Mouse (Mus musculus) heart, embryonic 16.5 days (tissue): Measurements from ENCODE around the gene Phgr1. TPM values are rescaled to one million over a fixed set of nuclear protein-coding genes. Genes with fewer than 3 reads are reported as not detected.

Experiments used
- ATAC-seq: fragments of 200-750 bp; cut with Nextera tagmentation; replicated peaks from 2 replicates; pipeline ENCODE4 v1.8.0; 2017; ENCODE audit warnings: moderate number of reproducible peaks; ENCODE audit not compliant: insufficient read depth, low FRiP score; ENCODE audit errors: extremely low read depth
- H3K27ac ChIP-seq: fragments of 300-500 bp; sonication (generic); 2 replicates; pipeline ENCODE4 v1.5.1; 2014; ENCODE audit warnings: mild to moderate bottlenecking, low read length, control low read depth, moderate library complexity
- H3K27me3 ChIP-seq: fragments of 300-500 bp; sonication (generic); 2 replicates; pipeline ENCODE4 v1.6.1; 2014; ENCODE audit warnings: low read length, mixed read lengths; ENCODE audit not compliant: control insufficient read depth, insufficient read depth
- H3K36me3 ChIP-seq: fragments of 300-500 bp; sonication (generic); 2 replicates; pipeline ENCODE4 v1.6.1; 2014; ENCODE audit not compliant: control insufficient read depth, insufficient read depth
- H3K4me1 ChIP-seq: fragments of 300-500 bp; sonication (generic); 2 replicates; pipeline ENCODE4 v1.6.1; 2014; ENCODE audit warnings: low read length, mixed read lengths; ENCODE audit not compliant: control insufficient read depth, insufficient read depth
- H3K4me2 ChIP-seq: fragments of 300-500 bp; sonication (generic); 2 replicates; pipeline ENCODE4 v1.6.1; 2014; ENCODE audit warnings: low read depth, mild to moderate bottlenecking, control low read depth, low read length
- H3K4me3 ChIP-seq: fragments of 300-500 bp; sonication (generic); 2 replicates; pipeline ENCODE4 v1.5.1; 2014; ENCODE audit warnings: mild to moderate bottlenecking, control low read depth, low read length
- H3K9ac ChIP-seq: fragments of 300-500 bp; sonication (generic); 2 replicates; pipeline ENCODE4 v1.6.1; 2014; ENCODE audit warnings: low read length, control low read depth
- H3K9me3 ChIP-seq: fragments of 300-500 bp; sonication (generic); replicated peaks from 2 replicates; pipeline ENCODE4 v1.6.1; 2016; ENCODE audit warnings: low read length; ENCODE audit not compliant: control insufficient read depth
- WGBS: fragments of 180-500 bp; shearing (Covaris S2); extraction: QIAGEN DNeasy Blood & Tissue Kit; methylation state at CpG from one replicate; pipeline ENCODE4 v1.1.7; 2014; 5-methylcytosine and 5-hydroxymethylcytosine counted together
- polyA plus RNA-seq: library from polyadenylated mRNA; unstranded; fragments of >200 nt; fragmentation: Nextera tagmentation; extraction: Ambion mirVana; gene quantifications from 2 replicates; pipeline ENCODE4 v1.2.1, GENCODE M21; 2015

Gene Phgr1
- polyA plus RNA-seq, 1 experiment from 2014 or later, result 1.2 TPM

DNA sequence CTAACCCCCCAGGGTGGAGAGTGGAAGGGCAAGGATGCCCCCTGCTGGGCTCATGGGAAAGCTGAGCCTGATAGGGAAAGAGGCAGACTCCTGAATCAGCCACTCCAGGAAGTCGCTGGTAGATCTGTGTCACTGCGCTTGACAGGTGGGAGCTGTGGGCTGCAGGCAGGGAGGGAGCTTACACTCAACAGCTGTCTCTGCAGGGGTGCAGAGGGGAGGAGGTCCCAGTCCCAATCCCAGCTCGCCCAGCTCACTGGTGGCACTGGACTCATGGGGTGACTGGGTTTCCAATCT, 42.0 kb upstream of the Phgr1 start:
- WGBS, result 4% methylated on average over 3 of the region's 3 CpGs
- Histone ChIP-seq H3K4me2 (no peak overlapping the region), H3K9ac (no peak overlapping the region), H3K4me1 (peaks cover 28% of the 10 kb centered on the region), H3K9me3 (no peaks in the 10 kb centered on the region), H3K27ac (no peak overlapping the region), H3K36me3 (no peaks in the 10 kb centered on the region), H3K27me3 (peaks cover 2% of the 10 kb centered on the region; the same call in 1 of the 2 replicates), H3K4me3 (no peak overlapping the region)
- ATAC-seq, result peak; percentile 58

DNA sequence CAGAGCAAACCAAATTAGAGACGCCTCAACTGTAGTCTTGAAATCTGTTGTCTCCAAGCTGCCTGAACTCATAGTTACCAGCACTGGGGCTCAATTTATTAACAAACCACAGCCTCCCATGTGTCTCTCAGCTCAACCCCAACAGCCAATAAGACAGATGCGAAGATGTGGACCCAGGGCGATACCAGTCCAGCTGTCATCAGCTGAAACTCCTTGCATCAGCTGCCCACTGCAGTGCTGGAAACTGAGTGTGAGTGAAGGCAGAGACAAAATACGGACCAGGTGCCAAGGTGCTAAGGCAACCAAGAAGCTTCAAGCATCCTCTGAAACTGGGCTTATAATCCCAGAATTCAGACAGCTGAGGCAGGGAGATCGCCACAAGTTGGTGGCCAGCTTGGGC, 40.6 kb upstream of the Phgr1 start:
- Histone ChIP-seq H3K9me3 (no peaks in the 10 kb centered on the region), H3K27me3 (peaks cover 2% of the 10 kb centered on the region; the same call in 1 of the 2 replicates), H3K4me3 (no peak overlapping the region), H3K4me2 (no peak overlapping the region), H3K27ac (no peak overlapping the region), H3K36me3 (no peaks in the 10 kb centered on the region), H3K9ac (no peak overlapping the region), H3K4me1 (peaks cover 28% of the 10 kb centered on the region)
- no peak for ATAC-seq
- WGBS, result 74% methylated on average over 5 of the region's 5 CpGs

DNA sequence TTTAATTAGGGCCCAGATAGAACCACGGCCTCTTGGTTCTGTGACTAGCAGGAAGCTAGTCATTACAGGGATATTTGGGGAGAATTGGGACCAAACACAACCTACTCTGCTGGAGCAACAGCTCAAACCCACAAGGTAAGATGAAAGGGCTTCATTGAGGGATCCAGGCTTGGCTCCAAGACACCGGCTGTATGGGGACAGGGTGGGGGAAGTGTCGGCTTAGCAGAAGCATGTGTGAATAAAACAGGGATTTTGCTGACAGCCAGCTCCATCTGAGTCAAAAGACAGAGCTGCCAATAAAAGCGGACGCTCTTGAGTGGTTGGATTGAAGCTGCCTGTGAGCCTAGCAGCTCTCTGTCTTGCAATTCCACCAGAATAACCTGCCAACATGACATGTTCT, 39.2 kb upstream of the Phgr1 start:
- H3K4me1 ChIP-seq, result peaks cover 22% of the 10 kb centered on the region
- H3K9ac ChIP-seq, result no peak overlapping the region
- peaks cover 2% of the 10 kb centered on the region; the same call in 1 of the 2 replicates for H3K27me3 ChIP-seq
- H3K27ac ChIP-seq, result no peak overlapping the region
- H3K9me3 ChIP-seq, result no peaks in the 10 kb centered on the region
- no peak overlapping the region for H3K4me2 ChIP-seq
- H3K4me3 ChIP-seq, result no peak overlapping the region
- WGBS, result 43% methylated on average over 5 of the region's 5 CpGs
- H3K36me3 ChIP-seq, result no peaks in the 10 kb centered on the region
- no peak for ATAC-seq

DNA sequence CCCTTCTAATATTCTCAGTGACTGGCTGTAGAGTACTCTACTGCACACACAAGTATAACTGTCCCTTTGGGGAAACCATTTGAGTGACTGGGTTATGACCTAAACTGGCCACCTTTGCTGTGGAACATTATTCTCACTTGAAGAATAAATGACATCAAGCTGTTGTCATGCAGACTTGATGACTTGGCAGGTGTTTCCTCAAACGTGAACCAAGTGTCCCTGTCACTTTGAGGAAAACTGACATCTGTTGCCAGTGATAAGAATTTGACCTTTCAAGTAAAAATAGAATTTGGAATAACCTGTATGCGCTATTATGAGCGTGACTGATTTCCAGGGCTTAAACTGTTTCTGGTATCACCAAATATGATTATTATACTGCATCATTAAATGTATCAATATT, 32.2 kb upstream of the Phgr1 start:
- no peak overlapping the region for H3K4me3 ChIP-seq
- no peak for ATAC-seq
- 47% methylated on average over 3 of the region's 3 CpGs for WGBS
- H3K4me2 ChIP-seq, result no peak overlapping the region
- H3K9me3 ChIP-seq, result no peaks in the 10 kb centered on the region
- H3K36me3 ChIP-seq, result no peaks in the 10 kb centered on the region
- peaks cover 6% of the 10 kb centered on the region for H3K4me1 ChIP-seq
- no peak overlapping the region for H3K27ac ChIP-seq
- peaks cover 2% of the 10 kb centered on the region; the same call in 1 of the 2 replicates for H3K27me3 ChIP-seq
- no peak overlapping the region for H3K9ac ChIP-seq

DNA sequence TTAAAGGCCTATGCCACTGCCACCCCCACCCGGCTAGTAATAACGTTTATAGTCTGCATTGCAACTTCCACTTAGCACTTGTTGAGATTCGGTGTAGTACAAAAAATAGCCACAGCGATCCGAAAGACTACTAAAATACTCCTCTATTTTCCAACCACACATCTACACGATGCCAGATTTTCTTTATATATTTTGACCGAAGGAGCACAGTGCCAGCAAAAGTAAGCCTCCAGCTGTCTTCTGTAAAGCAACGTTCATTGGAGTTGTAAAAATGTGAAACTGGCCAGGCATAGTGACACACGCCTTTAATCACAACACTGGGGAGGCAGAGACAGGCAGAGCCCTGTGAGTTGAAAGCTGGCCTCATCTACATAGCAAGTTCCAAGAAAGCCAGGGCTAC, 31.4 kb upstream of the Phgr1 start:
- peaks cover 6% of the 10 kb centered on the region for H3K4me1 ChIP-seq
- no peaks in the 10 kb centered on the region for H3K9me3 ChIP-seq
- peaks cover 2% of the 10 kb centered on the region; the same call in 1 of the 2 replicates for H3K27me3 ChIP-seq
- H3K4me3 ChIP-seq, result no peak overlapping the region
- H3K27ac ChIP-seq, result no peak overlapping the region
- WGBS, result 62% methylated on average over 9 of the region's 9 CpGs
- no peak overlapping the region for H3K4me2 ChIP-seq
- no peak for ATAC-seq
- H3K9ac ChIP-seq, result no peak overlapping the region
- no peaks in the 10 kb centered on the region for H3K36me3 ChIP-seq

DNA sequence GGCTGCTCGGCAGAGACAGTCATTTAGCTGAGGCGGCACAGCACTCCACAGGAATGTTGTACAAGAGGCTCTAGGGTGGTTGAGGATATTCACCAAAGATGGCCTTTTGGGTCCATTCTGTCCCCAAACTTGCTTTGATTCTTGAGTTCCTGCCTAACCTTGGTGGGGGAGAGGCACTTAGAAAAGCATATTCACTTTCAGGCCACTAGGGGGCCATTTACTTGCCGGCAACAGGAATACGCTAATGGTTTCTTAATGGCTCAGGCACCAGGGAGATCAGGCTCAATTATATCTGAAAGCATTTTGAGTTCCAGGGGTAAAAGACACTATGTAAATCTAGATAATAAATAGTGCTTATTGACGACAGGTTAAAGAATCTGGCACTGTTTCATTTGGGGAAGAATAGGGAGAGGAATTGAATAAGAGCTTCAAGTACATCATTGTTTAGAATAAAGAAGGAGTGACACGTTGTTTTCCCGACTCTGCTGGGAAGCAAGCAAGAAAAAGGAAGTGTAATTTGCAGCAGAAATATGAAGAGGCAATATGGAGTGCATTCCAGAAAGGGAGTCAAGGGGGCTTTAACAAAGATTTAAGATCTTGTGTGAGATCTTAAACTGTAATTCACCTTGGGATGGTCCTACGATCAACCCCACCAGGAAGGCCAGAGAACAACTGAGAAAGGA, 29.2 kb upstream of the Phgr1 start:
- H3K4me2 ChIP-seq, result no peak overlapping the region
- WGBS, result 30% methylated on average over 8 of the region's 8 CpGs
- H3K4me1 ChIP-seq, result peaks cover 21% of the 10 kb centered on the region
- H3K36me3 ChIP-seq, result no peaks in the 10 kb centered on the region
- no peaks in the 10 kb centered on the region for H3K9me3 ChIP-seq
- no peak for ATAC-seq
- H3K4me3 ChIP-seq, result no peak overlapping the region
- H3K27me3 ChIP-seq, result peaks cover 2% of the 10 kb centered on the region; the same call in 1 of the 2 replicates
- H3K27ac ChIP-seq, result no peak overlapping the region
- no peak overlapping the region for H3K9ac ChIP-seq

DNA sequence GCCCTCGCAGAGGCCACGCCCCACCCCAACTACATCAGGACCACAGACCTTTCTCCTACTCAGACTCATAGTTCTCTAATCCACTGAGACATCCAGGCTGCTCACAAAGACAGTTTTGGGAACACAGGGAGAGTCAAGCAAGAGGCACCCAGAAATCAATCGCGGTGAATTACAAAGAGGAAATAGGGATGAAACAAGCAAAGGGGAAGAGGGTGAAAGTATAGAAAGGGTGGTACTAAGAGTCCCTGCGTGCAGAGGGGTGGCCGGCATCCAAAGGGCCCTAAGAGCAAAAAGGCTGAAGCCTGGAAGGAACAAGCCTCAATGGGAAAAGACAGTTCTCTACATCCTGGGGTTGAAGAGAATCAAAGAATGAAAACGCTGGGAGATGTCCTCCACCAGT, 27.9 kb upstream of the Phgr1 start:
- WGBS, result 26% methylated on average over 7 of the region's 7 CpGs
- no peak overlapping the region for H3K27ac ChIP-seq
- ATAC-seq, result no peak

DNA sequence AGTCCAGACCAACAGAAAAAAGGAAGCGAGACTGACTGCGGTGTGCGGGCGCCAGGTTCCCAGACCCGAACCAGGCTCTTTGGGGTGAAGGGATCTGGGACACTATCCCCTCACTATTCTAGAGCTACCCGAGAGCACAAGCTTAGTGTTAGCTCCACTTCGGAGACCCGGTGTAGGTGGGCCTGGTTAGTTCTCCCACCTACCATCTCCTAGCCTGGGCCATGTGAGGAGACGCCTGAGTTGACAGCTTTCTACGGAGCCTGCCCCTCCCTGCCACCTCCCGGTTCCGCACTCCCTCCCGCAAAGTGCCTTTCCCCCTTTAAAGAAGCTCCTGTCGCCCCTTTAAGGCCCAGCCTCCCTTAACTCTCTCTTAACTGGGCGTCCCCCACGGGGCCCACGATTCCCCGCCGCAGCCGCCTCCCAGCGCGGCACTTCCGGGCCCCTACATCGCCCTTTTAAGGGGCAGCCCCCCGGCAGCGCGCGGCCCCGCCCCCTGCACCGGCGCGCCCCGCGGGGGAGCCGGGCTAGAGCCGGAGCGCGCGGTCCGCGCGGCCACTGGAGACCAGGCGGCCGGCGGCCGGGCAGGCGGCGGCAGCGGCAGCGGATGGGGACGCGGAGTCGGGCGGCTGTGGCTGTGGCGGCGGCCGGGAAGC, 27.2 kb upstream of the Phgr1 start, which contains the start of gene Inafm2:
TSS of gene Inafm2 (plus strand) at position 527 of the 653 bp plus-strand sequence.
- peak; percentile 85 for ATAC-seq
- H3K4me1 ChIP-seq, result peaks cover 39% of the 10 kb centered on the region
- peak within 1 kb of the TSS; percentile 97 for H3K9ac ChIP-seq
- peaks cover 2% of the 10 kb centered on the region; the same call in 1 of the 2 replicates for H3K27me3 ChIP-seq
- peaks cover 3% of the 10 kb centered on the region for H3K36me3 ChIP-seq
- peak within 1 kb of the TSS; percentile 93 for H3K4me2 ChIP-seq
- H3K9me3 ChIP-seq, result no peaks in the 10 kb centered on the region
- peak within 1 kb of the TSS; percentile 82 for H3K4me3 ChIP-seq
- under 1% methylated on average over 53 of the region's 57 CpGs for WGBS
- peak within 1 kb of the TSS; percentile 87 for H3K27ac ChIP-seq

More for the DNA sequence above, 27.9 kb upstream of the Phgr1 start:
- H3K4me1 ChIP-seq, result peaks cover 32% of the 10 kb centered on the region
- H3K4me3 ChIP-seq, result peak overlapping the region; percentile 82
- H3K4me2 ChIP-seq, result peak overlapping the region; percentile 93
- H3K27me3 ChIP-seq, result peaks cover 2% of the 10 kb centered on the region; the same call in 1 of the 2 replicates
- H3K9me3 ChIP-seq, result no peaks in the 10 kb centered on the region
- H3K9ac ChIP-seq, result no peak overlapping the region
- H3K36me3 ChIP-seq, result peaks cover 3% of the 10 kb centered on the region
